Mouse (Mus musculus) CD4-positive, CD25-positive, alpha-beta regulatory T cell, adult 9 weeks (primary cell): ENCODE measurements around the gene Txndc8. TPM values are rescaled to one million over a fixed set of nuclear protein-coding genes. Genes with fewer than 3 reads are reported as not detected.

Experiments used
- polyA plus RNA-seq: library from polyadenylated mRNA; unstranded; fragments of 100-300 nt; shearing (Covaris generic); gene quantifications from one replicate; pipeline ENCODE4 v1.2.1, GENCODE M21; 2017

The Txndc8 gene
- not detected for polyA plus RNA-seq

GRCm38 (mm10) chr4:58009024-58009423 is at the start of gene Txndc8:
Gene Txndc8, minus strand, starts transcription at chr4:58009124.

GRCm38 (mm10) chr4:57956029-57956960 is 52.6 kb downstream of the Txndc8 start, which contains the start of gene Txn1:
Gene Txn1, minus strand, starts transcription at chr4:57956411.

Other genes starting within 250 kb of the Txndc8 start
- gene D630039A03Rik, start 92.8 kb downstream of the Txndc8 start, polyA plus RNA-seq, result 15.3 TPM
- 168 TPM for gene Txn1, start 52.7 kb downstream of the Txndc8 start, polyA plus RNA-seq
- gene Svep1, start 197.7 kb upstream of the Txndc8 start, polyA plus RNA-seq, result not detected